14 mouse cellular contexts compared by ENCODE assay signal in the genomic region with DNA sequence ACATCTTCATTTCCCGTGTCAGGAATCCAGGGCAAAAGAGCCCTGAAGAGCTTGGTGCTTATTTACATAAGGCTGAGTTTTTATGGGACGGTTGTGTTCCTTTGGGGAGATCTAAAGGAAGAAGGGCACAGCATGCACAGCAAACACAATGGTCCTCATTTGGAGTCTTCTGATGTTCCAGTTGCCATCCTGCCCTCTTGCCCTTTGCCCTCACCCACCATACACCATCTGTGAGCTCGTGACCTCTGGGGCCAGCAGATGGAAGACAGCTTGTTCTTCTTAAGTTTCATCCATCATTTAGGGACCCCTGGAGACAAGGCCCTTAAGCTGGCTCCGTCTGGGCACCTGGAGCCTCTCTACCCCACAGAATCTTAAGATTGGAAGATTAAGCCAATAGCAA.
"Had no signal": no experiment of that assay in that cellular context is flagged by ENCODE, and none has a peak within 500 bp of the region (broad histone marks: within the 10 kb centered on the region; RNA-seq: fewer than 3 reads in every experiment).

No protein-coding gene starts in this region.

- DNase-seq: kidney, adult 18-20 months; kidney, adult 9 months; kidney, postnatal 14 days; kidney, postnatal 4 days; layer of hippocampus, adult 9-11 months; liver; lung, adult 18-20 months; lung, postnatal 10 days; lung, postnatal 36 days; retina, postnatal 1 day; right cerebral cortex, postnatal 25 days; spleen, adult 18-20 months; thymus, adult 18-20 months; thymus, postnatal 25 days had no signal
